Mouse (Mus musculus) brain, embryonic 14.5 days (tissue): ENCODE results near the gene Nfkbil1. TPM values are rescaled to one million over a fixed set of nuclear protein-coding genes. Genes with fewer than 3 reads are reported as not detected.

Source experiments
- DNase-seq: peaks from one replicate; pipeline ENCODE4 v3.0.0-alpha.2; 2011; ENCODE audit warnings: low read depth
- CTCF ChIP-seq: fragments of 200-500 bp; IDR thresholded peaks from 2 replicates; pipeline ENCODE4 v1.5.1; 2012; ENCODE audit warnings: inconsistent platforms, mild to moderate bottlenecking, moderate library complexity, borderline replicate concordance; ENCODE audit not compliant: insufficient read depth, insufficient read length; ENCODE audit errors: extremely low read depth
- POLR2A ChIP-seq: fragments of 200-500 bp; IDR thresholded peaks from 2 replicates; pipeline ENCODE4 v1.6.1; 2012; ENCODE audit warnings: mild to moderate bottlenecking, inconsistent platforms, borderline replicate concordance; ENCODE audit not compliant: poor library complexity, insufficient read depth, insufficient read length, severe bottlenecking; ENCODE audit errors: extremely low read depth
- polyA plus RNA-seq: library from polyadenylated mRNA; depleted of rRNA; stranded (reverse); fragments of >200 nt; gene quantifications from 2 replicates; pipeline ENCODE4 v1.2.3, GENCODE M21; 2012

The Nfkbil1 gene
- polyA plus RNA-seq, 1 experiment = 13.4 TPM

DNA sequence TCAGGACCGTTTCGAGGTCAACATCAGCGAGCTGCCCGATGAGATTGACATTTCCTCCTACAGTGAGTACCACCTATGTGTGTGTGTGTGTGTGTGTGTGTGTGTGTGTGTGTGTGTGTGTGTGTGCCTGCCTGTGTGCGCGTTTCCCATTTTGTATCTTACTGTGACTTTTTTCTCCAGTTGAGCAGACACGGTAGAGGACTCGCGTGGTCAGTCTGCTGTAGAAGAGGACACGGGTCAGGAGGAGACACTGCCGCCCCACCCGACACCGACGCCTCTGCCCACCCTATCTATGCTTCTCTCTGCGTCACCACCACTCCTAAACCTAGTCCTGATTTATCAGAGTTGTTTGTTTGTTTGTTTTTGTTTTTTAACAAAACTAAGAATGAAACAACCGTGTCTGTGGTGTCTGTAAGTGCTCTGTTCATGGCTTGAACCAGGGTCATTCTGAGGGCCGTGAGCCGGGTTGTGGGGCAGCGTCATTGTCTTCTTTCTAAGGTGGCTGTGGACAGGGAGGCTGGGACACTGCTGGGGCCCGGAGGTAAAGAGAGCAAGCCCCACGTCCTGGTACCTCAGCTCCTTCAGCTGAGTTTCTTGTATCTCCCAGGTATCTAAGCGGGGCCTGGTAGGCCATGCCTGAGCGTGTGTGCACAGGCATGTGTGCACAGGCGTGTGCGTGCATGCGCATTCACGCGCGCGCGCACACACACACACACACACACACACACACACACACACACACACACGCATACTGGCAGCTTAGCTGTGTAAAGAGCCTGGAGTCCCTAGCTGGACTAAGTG is 17.9 kb upstream of the Nfkbil1 start:
- no peak for DNase-seq
- TF ChIP-seq POLR2A (no peak), CTCF (no peak)

DNA sequence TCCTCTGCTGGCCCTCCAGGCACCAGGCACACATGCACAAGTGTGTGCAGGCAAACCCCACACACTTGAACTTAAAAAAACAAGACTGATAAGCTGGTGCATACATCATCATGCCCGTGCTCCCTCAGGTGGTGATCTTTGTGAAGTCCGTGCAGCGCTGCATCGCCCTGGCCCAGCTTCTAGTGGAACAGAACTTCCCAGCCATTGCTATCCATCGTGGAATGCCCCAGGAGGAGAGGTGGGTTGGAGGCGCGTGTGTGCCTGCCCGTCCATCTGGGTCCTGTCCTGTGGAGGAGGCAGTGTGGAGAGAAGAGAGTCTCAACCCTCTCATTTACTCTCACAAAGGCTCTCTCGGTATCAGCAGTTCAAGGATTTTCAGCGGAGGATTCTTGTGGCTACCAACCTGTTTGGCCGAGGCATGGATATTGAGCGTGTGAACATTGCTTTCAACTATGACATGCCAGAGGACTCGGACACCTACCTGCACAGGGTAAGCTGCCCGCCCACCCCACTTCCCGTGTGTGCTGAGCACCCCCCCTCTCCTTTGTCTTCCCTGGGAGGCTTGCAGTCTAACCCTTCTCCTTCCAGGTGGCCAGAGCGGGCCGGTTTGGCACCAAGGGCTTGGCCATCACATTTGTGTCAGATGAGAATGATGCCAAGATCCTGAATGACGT is 17.2 kb upstream of the Nfkbil1 start:
- DNase-seq = no peak
- TF ChIP-seq CTCF (no peak), POLR2A (no peak)

DNA sequence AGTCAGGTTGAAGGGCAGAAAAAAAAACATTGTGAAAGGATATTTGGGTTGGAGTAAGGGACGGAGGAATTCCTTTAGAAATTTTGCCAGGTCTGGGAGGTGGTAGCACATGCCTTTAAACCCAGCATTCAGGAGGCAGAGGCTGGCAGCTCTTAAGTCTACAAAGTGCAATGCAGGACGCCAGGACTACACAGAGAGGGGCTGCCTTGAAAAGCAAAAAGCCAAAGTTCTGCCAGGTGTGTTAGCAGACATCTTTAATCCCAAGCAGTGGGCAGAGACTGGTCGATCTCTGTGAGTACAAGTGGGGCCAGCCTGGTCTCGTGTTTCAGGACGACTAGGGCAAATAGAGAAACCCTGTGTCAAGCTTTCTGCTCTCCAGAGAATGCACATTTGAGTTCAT is 16.4 kb upstream of the Nfkbil1 start:
- TF ChIP-seq POLR2A (no peak), CTCF (no peak)
- no peak for DNase-seq

DNA sequence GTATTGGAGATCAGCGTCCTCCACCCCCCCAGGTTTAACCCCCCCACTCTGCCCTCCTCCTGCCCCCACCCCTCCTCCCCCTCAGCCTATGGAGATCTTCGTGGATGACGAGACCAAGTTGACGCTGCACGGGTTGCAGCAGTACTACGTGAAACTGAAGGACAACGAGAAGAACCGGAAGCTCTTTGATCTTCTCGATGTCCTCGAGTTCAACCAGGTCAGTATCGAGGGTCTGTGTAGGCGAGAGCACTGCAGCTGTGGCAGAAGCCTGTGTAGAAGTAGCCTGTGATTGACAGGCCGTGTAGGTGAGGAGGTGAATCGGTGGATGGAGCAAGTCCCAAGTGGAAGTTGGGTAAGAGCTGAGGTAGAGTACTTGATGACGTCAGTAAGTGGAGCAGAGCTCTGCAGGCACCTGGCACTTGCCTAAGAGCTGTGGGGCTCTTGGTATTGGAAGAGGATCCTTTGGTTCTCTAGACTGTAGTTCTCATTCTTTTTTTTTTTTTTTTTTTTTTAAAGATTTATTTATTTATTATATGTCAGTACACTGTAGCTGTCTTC is 15.6 kb upstream of the Nfkbil1 start:
- no peak for TF ChIP-seq POLR2A
- TF ChIP-seq CTCF = no peak
- DNase-seq = no peak

DNA sequence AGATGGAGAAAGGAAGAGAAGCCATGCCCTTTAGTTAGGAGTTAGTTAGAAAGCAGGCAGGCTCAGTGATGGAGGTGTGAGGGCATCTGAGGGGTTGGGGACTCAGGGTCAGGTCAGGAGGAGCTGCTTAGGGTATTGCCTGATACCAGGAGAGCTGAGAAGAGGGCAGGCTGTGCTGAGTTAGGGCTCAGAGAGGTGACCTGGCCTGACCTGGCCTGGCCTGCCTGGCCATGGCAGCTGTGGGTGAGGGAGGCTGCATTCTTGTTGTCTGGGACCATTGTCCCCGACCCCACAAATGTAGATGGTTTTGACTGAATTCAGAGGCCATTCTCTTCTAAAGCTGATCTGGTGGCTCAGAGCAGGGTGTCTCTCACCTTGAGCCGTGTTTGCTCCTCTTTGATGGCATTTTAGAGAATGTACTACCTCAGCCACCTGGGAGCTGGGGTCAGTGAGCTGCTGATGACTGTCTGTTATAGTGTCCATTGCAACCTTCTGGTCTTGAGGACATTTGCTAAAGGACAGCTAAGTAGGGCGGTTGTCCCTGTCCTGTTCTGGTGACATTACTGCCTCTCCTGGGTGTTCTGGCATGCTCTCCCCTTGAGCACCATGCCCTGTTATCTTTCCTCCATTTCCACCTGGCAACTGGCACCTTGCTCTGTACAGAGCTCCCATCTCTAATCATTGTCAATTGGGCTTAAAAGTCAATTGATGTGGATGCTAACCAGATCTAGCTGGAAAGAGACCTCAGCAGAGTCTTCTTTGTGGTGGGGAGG is 14.9 kb upstream of the Nfkbil1 start:
- no peak for DNase-seq
- no peak for TF ChIP-seq CTCF
- no peak for TF ChIP-seq POLR2A

DNA sequence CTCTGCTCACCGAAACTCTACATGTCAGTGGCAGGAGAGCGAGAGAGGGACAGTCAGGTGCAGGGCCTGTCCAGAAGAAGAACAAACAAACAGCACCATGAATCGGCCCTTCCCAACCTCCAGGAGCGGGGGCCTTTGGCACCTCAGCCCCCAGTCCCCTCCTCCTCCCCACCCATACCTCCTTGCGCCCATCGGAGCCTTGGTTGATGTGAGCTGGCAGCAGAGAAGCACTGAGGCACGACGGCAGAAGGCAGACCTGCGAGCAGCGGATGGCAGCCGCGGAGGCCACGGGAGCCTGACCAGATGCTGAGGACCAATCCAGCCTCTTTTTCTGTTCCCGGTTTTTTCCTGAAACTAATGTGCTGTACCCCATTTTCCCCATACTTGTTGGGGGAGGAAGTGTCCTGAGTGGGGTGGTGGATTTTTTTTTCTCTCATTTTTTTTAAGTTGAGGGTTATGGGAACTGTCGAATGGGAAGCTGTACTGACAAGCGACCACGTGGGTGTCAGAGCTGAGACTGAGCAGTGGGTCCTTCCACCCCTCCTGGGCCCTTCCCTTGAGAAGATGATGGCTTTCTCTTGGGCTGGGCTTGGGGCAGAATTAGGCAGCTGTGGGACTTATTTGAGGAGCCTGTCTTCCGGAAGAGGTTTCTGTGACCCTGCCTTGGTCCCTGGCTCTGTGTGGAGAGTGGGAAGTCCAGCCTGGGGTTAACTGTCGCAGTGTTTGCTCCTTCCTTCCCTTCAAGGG is 14.0 kb upstream of the Nfkbil1 start:
- TF ChIP-seq CTCF = no peak
- TF ChIP-seq POLR2A = no peak
- no peak for DNase-seq

DNA sequence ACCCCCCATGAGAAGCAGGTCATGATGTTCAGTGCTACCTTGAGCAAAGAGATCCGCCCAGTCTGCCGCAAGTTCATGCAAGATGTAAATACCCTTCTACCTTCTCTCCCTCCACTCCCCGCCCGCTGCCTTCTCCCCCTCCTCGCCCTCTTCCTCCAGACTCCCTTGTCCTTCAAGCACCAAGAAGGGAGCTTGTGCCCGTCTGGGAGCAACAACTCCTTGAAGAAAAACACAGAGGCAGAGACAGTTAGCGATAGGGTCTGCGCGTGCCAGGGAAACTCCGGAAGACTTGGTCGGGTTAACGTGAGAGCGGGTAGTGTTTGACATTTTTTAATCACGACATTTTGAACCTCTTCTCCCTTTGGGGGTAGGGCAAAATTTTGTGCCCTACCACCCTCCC is 13.4 kb upstream of the Nfkbil1 start:
- DNase-seq = no peak
- TF ChIP-seq CTCF (no peak), POLR2A (no peak)

DNA sequence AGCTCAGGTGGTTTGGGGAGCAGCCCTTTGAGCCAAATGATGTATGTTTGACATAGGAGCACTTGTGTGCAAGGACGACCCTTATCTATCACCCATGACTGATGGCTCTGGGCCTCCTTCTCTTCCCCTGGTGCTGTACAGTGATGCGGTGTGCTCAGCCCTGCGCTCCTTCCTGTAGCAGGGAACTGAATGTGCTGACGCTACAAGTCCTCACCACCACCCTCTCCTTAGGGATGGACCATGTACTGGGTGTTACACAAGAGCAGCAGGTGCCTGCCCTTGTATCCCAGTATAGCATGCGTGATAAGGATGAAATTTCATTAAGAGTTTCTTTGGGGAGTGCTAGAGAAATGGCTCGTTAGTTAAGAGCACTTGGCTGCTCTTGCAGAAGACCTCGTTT is 11.6 kb upstream of the Nfkbil1 start:
- TF ChIP-seq CTCF (no peak), POLR2A (no peak)
- DNase-seq = no peak

DNA sequence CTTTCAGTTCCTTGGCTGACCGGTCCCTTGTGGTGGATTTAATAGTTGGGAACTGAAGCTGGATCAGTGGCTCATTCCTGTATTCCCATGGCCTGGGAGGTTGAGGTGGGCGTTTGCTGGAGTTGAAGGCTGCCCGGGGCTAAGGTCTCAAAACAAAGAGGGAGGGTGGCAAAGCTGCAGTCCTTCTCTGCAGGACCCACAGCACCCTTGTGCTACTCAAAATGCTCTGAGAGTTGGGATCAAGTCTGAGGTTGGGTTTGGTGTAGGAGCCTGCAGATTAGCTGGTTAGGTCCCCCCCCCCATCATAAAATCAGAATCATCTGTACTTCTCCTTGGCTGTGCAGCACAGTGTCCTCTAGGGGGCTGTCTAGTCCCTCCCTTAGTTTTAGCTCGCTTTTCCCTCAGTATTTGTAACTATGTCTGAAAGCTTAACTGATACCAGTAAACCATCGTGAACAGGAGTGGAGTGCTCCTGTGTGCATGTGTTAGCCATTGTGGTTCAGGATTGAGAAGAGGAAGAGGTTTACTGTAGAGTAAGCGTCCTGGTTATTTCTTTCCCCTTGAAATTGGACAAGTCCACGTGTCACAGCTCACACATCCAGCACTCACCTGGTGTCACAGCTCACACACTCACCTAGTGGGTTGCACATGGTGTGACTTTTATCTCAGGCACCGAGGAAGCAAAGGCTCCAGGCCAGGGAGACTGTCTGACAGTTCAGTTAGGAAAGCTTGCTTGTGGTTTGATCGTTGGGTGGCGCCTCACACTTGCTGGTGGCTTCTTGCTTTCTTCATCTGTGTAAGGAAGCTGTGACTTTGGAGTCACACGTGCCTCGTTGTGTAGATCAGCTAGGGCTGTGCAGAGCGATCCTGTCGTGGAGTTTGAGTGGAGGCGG is 10.4 kb upstream of the Nfkbil1 start:
- TF ChIP-seq CTCF (peak; percentile 48; the same call in 1 of the 2 replicates), POLR2A (no peak)
- peak; percentile 52 for DNase-seq

DNA sequence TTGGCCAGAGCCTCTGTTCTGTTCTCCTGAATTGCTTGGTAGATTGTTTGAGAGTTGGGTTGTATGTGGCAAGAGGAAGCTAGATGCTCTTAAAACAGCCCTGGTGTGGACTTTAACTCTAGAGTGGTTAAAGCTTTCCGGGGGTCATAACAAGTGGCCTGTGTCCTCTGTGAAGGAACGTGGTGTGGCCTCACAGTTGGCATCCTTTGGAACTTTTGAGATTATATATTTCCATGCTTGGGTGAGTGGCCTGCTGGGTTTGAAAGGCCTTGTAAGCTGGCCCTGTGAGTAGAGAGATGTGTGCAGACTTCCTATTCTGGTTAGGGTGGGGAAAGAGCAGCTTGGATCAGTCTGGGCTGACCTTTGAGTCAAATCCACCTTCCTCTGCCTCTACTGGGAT is 9.4 kb upstream of the Nfkbil1 start:
- DNase-seq = no peak
- TF ChIP-seq CTCF (no peak), POLR2A (no peak)
